Mouse (Mus musculus) T-helper 2 cell (primary cell): ENCODE results near the gene Tbc1d13.
"Not testable (repeated sequence)": the region's sequence is repeated elsewhere in the genome, so short reads cannot be mapped to it uniquely, and the experiment has no call there.

Experiments used
- in situ Hi-C: fragments of 300-600 bp; cut with MboI, MseI; formaldehyde crosslinking; loops from one replicate; pipeline ENCODE4 v1.15.1; 2025; ENCODE audit warnings: high pct_unique_total_duplicates

The Tbc1d13 gene

DNA sequence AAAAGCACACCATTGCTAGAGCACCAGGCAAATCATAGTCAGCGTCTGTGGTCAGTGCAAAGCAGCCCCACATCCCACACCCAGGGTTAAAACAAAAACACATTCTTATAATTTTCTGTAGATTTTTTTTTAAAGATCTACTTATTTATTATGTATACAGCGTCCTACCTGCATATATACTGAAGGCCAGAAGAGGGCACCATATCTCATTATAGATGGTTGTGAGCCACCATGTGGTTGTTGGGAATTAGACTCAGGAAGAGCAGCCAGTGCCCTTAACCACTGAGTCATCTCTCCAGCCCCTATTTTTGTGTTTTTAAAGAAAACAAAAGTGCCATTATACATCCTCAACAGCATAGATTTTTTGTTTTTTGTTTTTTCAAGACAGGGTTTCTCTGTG, 4.8 kb upstream of the Tbc1d13 start:
- in situ Hi-C loops = no loop called here

DNA sequence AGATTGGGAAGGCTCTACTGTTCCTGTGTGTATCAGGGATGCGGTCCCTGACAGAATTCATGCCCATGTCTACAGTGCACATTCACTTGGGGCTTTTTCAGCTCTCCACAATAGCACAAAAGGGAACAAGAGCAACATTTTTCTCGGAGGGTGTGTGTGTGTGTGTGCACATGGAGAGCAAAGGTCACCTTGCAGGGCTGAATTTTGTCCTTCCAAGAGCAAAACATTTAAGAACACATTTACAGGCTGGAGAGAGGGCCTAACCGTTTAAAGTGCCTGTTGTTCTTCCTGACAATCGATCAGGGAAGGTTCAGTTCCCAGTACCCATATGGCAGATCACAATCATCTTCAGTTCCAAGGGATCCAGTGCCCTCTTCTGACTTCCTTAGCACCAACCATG, 3.4 kb upstream of the Tbc1d13 start:
- in situ Hi-C loops = no loop called here

- in situ Hi-C loops = not testable (repeated sequence)
Observed at GRCm38 (mm10) chr2:30131240-30131639, 2.3 kb upstream of the Tbc1d13 start.

DNA sequence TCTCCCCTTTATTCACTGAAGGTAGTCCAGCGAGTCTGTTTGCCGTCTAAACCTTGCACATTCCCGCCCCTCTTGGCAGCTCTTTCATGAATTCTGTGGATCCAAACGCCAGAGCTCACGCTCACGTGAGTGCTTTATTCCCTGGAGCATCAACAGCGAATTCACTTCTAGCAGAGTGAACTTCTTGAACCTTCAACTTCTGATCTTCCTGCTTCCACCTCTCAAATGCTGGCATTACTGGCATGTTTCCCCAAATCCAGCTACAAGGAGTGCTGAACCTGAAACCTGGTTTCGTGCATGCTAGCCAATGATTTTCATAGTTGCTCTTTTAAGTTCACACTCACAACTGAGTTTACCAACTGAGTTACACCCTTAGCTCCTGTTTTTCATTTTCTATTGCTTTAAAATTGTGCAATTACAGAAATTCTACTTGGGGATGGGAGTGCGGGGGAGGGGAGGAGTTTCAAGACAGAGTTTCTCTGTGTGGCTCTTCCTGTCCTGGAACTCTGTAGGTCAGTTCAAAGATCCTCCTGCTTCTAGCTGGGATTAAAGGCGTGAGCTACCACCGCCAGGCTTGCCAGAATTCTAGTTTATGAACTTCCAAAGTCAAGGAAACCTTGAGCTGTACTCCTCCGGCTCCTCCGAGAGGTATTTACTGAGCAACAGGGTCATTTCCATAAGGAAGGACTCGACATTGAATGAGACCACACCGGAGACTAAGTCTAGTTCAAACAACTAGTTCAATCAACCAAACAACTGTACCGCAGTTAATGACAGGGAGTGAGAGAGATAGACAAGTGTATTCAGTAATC, 539 bp upstream of the Tbc1d13 start:
- in situ Hi-C loops = no loop called here

DNA sequence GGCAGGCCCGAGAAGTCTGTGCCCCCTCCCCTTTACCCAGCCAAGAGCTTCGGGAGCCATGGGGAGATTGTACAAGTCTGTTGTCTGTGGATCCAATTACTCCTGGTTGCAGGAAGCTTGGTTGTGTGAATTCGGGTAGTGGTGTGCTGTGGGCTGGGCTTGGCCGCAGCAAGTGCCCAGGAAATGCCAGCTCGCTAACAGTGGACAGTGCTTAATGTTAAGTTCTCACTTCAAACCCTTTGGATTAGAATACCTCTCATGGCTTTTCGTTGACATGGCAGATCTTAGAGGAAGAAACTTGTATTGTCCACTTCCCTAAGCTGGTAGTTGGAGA, 799 bp downstream of the Tbc1d13 start:
- in situ Hi-C loops = no loop called here

DNA sequence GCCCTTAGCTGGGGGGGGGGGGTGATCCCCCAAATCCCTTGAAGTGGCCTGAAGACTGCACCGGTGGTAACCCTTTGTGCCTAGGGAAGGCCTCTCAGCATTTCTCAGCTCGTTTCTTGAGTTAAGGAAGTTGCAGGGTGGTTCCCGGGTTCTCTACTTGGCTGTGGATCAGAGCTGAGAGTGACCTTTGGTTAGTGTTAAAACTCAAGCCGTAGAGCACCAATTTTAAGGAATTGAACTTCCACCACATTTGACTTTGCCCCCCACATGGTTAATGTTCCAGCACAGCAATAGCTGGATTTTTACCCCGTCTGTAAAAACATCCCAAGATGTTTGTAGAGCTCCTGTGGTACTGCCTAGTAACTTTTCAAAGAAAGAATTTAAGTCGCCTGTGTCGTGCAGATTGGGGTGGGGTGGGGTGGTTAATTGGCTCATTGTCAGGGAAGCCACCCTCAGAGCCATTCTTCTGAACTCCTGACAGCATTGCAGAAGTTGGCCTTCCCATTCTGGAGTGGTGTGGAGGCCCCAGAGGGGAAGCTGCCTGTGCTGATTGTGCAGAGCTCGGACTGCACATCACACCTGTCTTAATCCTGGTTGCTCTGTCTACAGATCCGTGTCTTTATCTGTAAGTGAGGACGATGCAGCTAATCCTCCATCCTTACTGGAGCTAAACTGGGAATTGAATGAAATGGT, 1.5 kb downstream of the Tbc1d13 start:
- in situ Hi-C loops = no loop called here

GRCm38 (mm10) chr2:30136458-30136857, 2.9 kb downstream of the Tbc1d13 start:
- in situ Hi-C loops = no loop called here

DNA sequence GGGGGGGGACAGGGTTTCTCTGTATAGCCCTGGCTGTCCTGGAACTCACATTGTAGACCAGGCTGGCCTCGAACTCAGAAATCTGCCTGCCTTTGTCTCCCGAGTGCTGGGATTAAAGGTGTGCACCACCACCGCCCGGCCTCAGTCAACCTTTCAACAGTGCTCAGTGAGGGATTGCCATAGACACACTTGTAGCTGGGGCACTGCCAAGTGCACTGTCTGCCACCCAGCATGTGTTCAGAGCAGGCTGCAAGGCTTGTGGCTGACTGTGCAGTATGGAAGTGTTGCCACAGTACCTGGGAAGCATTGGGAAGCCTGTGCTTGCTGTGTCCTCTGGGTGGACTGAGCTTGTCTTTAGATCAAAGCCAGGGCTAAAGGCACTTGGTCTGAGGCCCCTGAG, 6.5 kb downstream of the Tbc1d13 start:
- in situ Hi-C loops = not testable (repeated sequence)

GRCm38 (mm10) chr2:30144436-30144835, 10.9 kb downstream of the Tbc1d13 start:
- in situ Hi-C loops = no loop called here

DNA sequence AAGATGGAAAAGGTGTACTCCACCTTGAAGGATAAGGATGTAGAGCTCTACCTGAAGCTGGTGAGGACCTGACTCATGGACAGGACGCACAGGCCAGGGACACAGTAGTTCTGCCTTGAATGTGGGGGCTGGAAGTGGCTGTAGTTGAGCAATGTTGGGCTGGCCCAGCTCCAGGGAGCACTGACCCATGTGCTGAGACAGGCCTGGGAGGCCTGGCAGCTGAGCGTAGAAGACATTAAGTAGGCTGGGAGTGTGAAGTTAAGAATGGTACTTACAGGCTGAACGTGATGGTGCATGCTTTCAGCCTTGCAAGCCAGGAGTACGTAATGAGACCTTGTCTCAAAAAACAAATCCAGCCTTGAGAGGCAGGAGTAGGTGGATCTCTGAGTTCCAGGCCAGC, 13.9 kb downstream of the Tbc1d13 start:
- in situ Hi-C loops = no loop called here

DNA sequence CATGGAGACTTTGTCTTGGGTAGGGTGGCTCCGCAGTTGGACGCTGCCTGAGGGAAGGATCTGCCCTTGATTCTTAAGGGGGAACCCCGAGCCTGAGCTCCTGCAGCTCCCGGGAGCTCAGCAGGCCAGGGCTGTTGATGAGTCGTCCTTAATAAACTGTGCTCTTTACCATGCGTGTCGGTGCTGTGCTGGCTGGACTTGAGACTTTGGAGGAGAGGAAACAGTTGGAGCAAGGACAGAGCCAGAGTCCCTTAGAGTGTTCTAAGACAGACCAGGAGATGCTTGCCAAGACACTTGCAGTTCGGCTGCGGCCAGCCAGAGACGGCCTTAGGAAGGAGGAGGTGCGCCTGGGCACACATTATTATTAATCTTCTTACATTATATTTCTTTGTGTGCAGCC, 18.3 kb downstream of the Tbc1d13 start:
- in situ Hi-C loops = loop anchor here (10.0 kb wide), 1 partner anchor 423 kb away; no protein-coding TSS in a partner anchor

- in situ Hi-C loops = loop anchor here (10.0 kb wide), 1 partner anchor 422 kb away; no protein-coding TSS in a partner anchor
Observed at GRCm38 (mm10) chr2:30152616-30153015, 19.1 kb downstream of the Tbc1d13 start.

GRCm38 (mm10) chr2:30159871-30160270, 26.3 kb downstream of the Tbc1d13 start:
- in situ Hi-C loops = loop anchor here (5.0 to 10.0 kb wide), 2 partner anchors 53 to 415 kb away; no protein-coding TSS in a partner anchor

GRCm38 (mm10) chr2:30161809-30162208, 28.3 kb downstream of the Tbc1d13 start:
- in situ Hi-C loops = loop anchor here (5.0 kb wide), 1 partner anchor 55 kb away; no protein-coding TSS in a partner anchor

- in situ Hi-C loops = loop anchor here (5.0 kb wide), 1 partner anchor 57 kb away; no protein-coding TSS in a partner anchor
Observed at GRCm38 (mm10) chr2:30164340-30164932, 30.9 kb downstream of the Tbc1d13 start.

- in situ Hi-C loops = no loop called here
Observed at GRCm38 (mm10) chr2:30166677-30167076, 33.1 kb downstream of the Tbc1d13 start.

DNA sequence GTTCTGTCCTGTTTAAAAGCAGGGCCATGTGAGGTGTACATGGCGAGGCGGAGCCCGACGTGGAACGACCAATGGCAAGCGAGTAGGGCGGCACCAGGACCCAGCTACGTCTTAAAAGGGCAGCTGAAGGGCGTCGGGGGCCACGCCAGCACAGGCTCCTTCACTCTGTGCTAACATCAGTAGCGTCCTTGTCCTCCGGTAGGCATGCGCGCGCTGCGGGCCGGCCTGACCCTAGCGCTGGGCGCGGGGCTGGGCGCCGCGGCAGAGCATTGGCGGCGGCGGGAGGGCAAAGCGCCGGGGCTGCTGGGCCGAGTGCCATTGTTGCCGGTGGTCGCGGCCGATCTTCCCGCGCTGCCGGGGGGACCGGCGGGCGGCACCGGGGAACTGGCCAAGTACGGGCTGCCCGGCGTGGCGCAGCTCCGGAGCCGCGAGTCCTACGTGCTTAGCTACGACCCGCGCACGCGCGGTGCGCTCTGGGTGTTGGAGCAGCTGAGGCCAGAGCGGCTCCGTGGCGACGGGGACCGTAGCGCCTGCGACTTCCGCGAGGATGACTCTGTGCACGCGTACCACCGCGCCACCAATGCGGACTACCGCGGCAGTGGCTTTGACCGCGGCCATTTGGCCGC, 37.9 kb downstream of the Tbc1d13 start, which contains the start of gene Endog:
Gene Endog, plus strand, starts transcription at position 123 of the 626 bp plus-strand sequence.
- in situ Hi-C loops = loop anchor here (5.0 kb wide), 1 partner anchor 36 kb away; the partner anchor contains the start of gene Kyat1

GRCm38 (mm10) chr2:30171997-30172382, 38.4 kb downstream of the Tbc1d13 start:
- in situ Hi-C loops = loop anchor here (5.0 kb wide), 1 partner anchor 35 kb away; the partner anchor contains the start of gene Kyat1

DNA sequence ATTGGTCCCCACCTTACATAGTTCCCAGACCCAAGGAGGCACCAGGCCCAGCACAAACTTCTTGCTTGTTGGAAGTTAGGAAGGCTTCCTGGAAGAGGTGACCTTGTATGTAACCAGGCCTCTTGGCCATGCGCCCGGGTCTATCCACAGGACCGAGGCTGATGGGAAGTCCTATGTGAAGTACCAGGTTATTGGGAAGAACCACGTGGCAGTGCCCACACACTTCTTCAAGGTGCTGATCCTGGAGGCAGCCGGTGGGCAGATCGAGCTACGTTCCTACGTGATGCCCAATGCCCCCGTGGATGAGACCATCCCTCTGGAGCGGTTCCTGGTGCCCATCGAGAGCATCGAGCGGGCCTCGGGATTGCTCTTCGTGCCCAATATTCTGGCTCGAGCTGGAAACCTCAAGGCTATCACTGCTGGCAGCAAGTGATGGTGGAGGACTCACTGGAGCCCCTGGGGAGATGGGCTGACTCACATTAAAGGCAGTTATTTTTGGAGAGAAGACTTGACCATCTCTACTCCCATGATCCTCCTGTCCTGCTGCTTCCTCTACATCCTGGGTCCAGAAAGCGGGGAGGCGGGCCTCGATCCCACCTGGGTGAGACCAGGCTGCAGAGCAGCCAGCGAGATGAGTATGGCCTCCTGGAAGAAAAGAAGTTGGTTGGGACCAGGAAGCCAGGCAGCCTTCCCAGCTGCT, 40.1 kb downstream of the Tbc1d13 start:
- in situ Hi-C loops = loop anchor here (5.0 kb wide), 1 partner anchor 34 kb away; the partner anchor contains the start of gene Kyat1

GRCm38 (mm10) chr2:30175897-30176296, 42.4 kb downstream of the Tbc1d13 start:
- in situ Hi-C loops = loop anchor here (5.0 kb wide), 1 partner anchor 91 kb away; the partner anchor contains the start of gene Phyhd1

DNA sequence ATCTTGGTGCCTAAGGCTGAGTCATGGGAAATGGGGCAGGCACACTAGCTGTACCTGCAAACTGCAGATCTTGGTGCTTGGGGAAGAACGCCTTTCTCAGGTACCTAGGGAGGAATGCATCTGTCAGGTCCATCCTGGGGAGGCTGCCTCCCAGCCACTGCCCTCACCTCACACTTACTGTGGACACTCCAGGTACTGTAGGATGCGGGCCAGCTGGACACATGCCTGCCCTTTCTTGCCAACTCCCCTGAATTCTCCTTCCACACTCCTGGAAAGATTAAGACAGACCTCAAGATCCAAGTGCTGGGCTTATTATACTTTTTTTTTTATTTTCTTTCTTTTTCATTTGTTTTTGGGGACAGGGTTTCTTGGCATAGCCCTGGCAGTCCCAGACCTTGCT, 43.0 kb downstream of the Tbc1d13 start:
- in situ Hi-C loops = loop anchor here (5.0 kb wide), 1 partner anchor 91 kb away; the partner anchor contains the start of gene Phyhd1
